Mouse (Mus musculus) adrenal gland, postnatal 14 days (tissue): ENCODE data around the gene Adipoq. TPM values are rescaled to one million over a fixed set of nuclear protein-coding genes. Genes with fewer than 3 reads are reported as not detected.

Source experiments
- microRNA-seq, 2 experiments: library from miRNA; unstranded; fragments of <30 nt; microRNA quantifications; one replicate each; pipeline ENCODE4 v1.2.0; 2021
- total RNA-seq: library from RNA; stranded (reverse); gene quantifications from 2 replicates; pipeline ENCODE4 v1.2.3, GENCODE M21; 2021

Gene Adipoq
- total RNA-seq, 1 experiment from 2014 or later: 317 TPM

Small RNAs within 50 kb of the gene (microRNA-seq; reads per million reads assigned to microRNA genes)
- gene Gm49346: 9.5 to 13.2 reads per million in 2 experiments

Other genes with a start within 250 kb of the Adipoq start
- gene Fetub, start 228.2 kb upstream of the Adipoq start, total RNA-seq: 30.2 and 120 TPM in 2 replicates
- gene Hrg, start 195.5 kb upstream of the Adipoq start, total RNA-seq: 10.0 and 153 TPM in 2 replicates
- 28.3 and 64.6 TPM in 2 replicates for gene Kng2, start 117.1 kb upstream of the Adipoq start, total RNA-seq
- gene Kng1, start 88.7 kb upstream of the Adipoq start, total RNA-seq: 13.1 and 215 TPM in 2 replicates
- 360 and 379 TPM in 2 replicates for gene Eif4a2, start 39.1 kb upstream of the Adipoq start, total RNA-seq
- gene Rfc4, start 18.8 kb upstream of the Adipoq start, total RNA-seq: 14.5 and 15.2 TPM in 2 replicates
- 42.8 and 43.6 TPM in 2 replicates for gene St6gal1, start 78.2 kb downstream of the Adipoq start, total RNA-seq